Mouse (Mus musculus) adrenal gland, postnatal 36 days (tissue): ENCODE results near the gene Olfr1160. TPM values are rescaled to one million over a fixed set of nuclear protein-coding genes. Genes with fewer than 3 reads are reported as not detected.
"Not testable (repeated sequence)": the region's sequence is repeated elsewhere in the genome, so short reads cannot be mapped to it uniquely, and the experiment has no call there.

Source experiments
- DNase-seq, 2 experiments: peaks; one replicate each; pipeline ENCODE4 v3.0.0; 2021; ENCODE audit warnings: mixed read lengths in 1 of 2
- long read RNA-seq, 2 experiments: library from polyadenylated mRNA; stranded (forward); transcript quantifications; one replicate each; pipeline ENCODE4 v2.0.0; 2021; ENCODE audit warnings: borderline sequencing depth in 2 of 2
- total RNA-seq, 2 experiments: library from RNA; stranded (reverse); gene quantifications; 2 replicates each; pipeline ENCODE4 v1.2.3; 2021

The Olfr1160 gene
- not detected for total RNA-seq
- long read RNA-seq, experiment 1: 0 reads
- long read RNA-seq, experiment 2: 0 reads

GRCm38 (mm10) chr2:88007515-88008318 is at the start of gene Olfr1160:
Gene Olfr1160, minus strand, starts transcription at chr2:88008268.
- no peak for DNase-seq

- no peak for DNase-seq
Observed at GRCm38 (mm10) chr2:88051029-88051428, 43.0 kb upstream of the Olfr1160 start, which contains the start of gene Olfr1162. Gene Olfr1162, minus strand, starts transcription at chr2:88051129.

GRCm38 (mm10) chr2:88037599-88037998 is 29.5 kb upstream of the Olfr1160 start, which contains the start of gene Olfr73:
Gene Olfr73, minus strand, starts transcription at chr2:88037699.
- DNase-seq: no peak

- DNase-seq: not testable (repeated sequence)
Observed at GRCm38 (mm10) chr2:88022474-88022873, 14.4 kb upstream of the Olfr1160 start, which contains the start of gene Olfr1161. Gene Olfr1161, plus strand, starts transcription at chr2:88022774.

GRCm38 (mm10) chr2:87989813-87990212 is 18.3 kb downstream of the Olfr1160 start, which contains the start of gene Olfr1158:
Gene Olfr1158, plus strand, starts transcription at chr2:87990113.
- no peak for DNase-seq

- no peak for DNase-seq
Observed at GRCm38 (mm10) chr2:87974563-87974962, 33.5 kb downstream of the Olfr1160 start, which contains the start of gene Olfr74. Gene Olfr74, minus strand, starts transcription at chr2:87974663.

GRCm38 (mm10) chr2:87968199-87968598 is 39.9 kb downstream of the Olfr1160 start, which contains the start of gene Olfr1157:
Gene Olfr1157, minus strand, starts transcription at chr2:87968299.
- DNase-seq: no peak

- DNase-seq: no peak
Observed at GRCm38 (mm10) chr2:87953000-87953399, 55.1 kb downstream of the Olfr1160 start, which contains the start of gene Olfr1156. Gene Olfr1156, minus strand, starts transcription at chr2:87953100.

Other genes with a start within 250 kb of the Olfr1160 start
- gene Olfr152, start 228.8 kb downstream of the Olfr1160 start, total RNA-seq: not detected
- gene Olfr1143, start 207.7 kb downstream of the Olfr1160 start, total RNA-seq: not detected
- gene Olfr1145, start 198.4 kb downstream of the Olfr1160 start, total RNA-seq: not detected
- gene Olfr1148, start 177.7 kb downstream of the Olfr1160 start, total RNA-seq: not detected
- not detected for gene Olfr1150-ps1, start 164.3 kb downstream of the Olfr1160 start, total RNA-seq
- gene Olfr1151, start 152.4 kb downstream of the Olfr1160 start, total RNA-seq: not detected
- not detected for gene Olfr1152, start 141.8 kb downstream of the Olfr1160 start, total RNA-seq
- not detected for gene Olfr1153, start 113.3 kb downstream of the Olfr1160 start, total RNA-seq
- gene Olfr1154, start 103.1 kb downstream of the Olfr1160 start, total RNA-seq: not detected
- gene Olfr1155, start 63.1 kb downstream of the Olfr1160 start, total RNA-seq: not detected
- gene Olfr1156, start 55.2 kb downstream of the Olfr1160 start, total RNA-seq: not detected
- gene Olfr1157, start 40.0 kb downstream of the Olfr1160 start, total RNA-seq: not detected
- gene Olfr74, start 33.6 kb downstream of the Olfr1160 start, total RNA-seq: not detected
- not detected for gene Olfr1158, start 18.2 kb downstream of the Olfr1160 start, total RNA-seq
- gene Olfr1161, start 14.5 kb upstream of the Olfr1160 start, total RNA-seq: not detected
- not detected for gene Olfr73, start 29.4 kb upstream of the Olfr1160 start, total RNA-seq
- gene Olfr1162, start 42.9 kb upstream of the Olfr1160 start, total RNA-seq: not detected
- gene Olfr1163, start 63.6 kb upstream of the Olfr1160 start, total RNA-seq: not detected
- not detected for gene Olfr1164, start 85.7 kb upstream of the Olfr1160 start, total RNA-seq
- gene Olfr1166, start 120.0 kb upstream of the Olfr1160 start, total RNA-seq: not detected
- gene Olfr1167, start 146.9 kb upstream of the Olfr1160 start, total RNA-seq: not detected
- gene Olfr1168, start 173.6 kb upstream of the Olfr1160 start, total RNA-seq: not detected
- gene Olfr1170, start 220.1 kb upstream of the Olfr1160 start, total RNA-seq: not detected